Mouse (Mus musculus) ES-E14 (cell line): ENCODE measurements around the gene Sorcs3.

Experiments
- CHD2 ChIP-seq: IDR thresholded peaks from 2 replicates; pipeline ENCODE4 v1.6.1; 2014; ENCODE audit warnings: mild to moderate bottlenecking, low read depth, low read length, inconsistent platforms
- HCFC1 ChIP-seq: IDR thresholded peaks from 2 replicates; pipeline ENCODE4 v1.6.1; 2012; ENCODE audit warnings: low read length, inconsistent platforms, borderline replicate concordance; ENCODE audit not compliant: insufficient read depth

DNA sequence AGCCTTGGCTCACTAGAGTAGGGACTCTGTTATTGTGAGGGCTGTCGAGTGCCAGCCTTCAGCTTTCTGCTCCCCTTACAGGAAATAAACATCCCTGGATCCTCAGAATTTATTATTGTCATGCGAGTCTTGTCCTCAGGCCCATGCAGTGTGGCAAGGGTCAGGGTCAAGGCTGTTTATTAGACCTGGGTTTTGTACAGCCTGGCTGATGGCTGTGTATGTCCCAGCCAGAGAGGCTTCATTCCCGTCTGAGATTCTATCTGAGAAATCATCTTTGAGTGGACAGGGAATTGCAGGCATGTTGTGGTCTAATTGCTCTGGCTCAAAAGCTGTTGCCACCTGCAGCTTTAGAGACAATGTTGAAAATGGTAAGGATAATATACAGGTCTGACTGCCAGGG is 285.3 kb downstream of the Sorcs3 start:
- TF ChIP-seq HCFC1: no peak
- no peak for TF ChIP-seq CHD2
